Mouse (Mus musculus) telencephalon, adult 2 months (tissue): ENCODE data around the gene Ly6g.
"Not testable (repeated sequence)": the region's sequence is repeated elsewhere in the genome, so short reads cannot be mapped to it uniquely, and the experiment has no call there.

Experiments
- DNase-seq: peaks from one replicate; pipeline ENCODE4 v3.0.0-alpha.2; 2011; ENCODE audit warnings: low read depth, low spot score

Gene Ly6g

GRCm38 (mm10) chr15:75154940-75155339 is at the start of gene Ly6g:
Gene Ly6g, plus strand, starts transcription at chr15:75155240.
- no peak for DNase-seq

DNA sequence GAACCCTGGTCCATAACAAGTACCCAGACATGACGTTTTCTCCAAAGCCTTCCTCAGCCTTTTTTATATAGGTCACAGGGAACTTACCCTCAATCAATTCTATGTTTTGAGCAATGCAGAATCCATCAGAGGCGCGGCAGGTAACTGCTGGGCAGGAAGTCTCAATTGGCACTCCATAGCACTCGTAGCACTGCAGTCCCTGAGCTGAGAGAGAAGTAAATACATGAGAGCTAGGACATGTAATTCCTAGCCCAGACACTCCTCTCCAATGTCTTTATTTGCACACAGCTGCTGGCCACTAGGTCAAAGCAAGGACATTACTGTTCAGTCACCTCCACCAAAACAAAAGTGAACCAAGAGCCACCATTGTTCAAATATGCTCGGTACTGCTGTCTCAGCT is 44.6 kb upstream of the Ly6g start:
- not testable (repeated sequence) for DNase-seq

DNA sequence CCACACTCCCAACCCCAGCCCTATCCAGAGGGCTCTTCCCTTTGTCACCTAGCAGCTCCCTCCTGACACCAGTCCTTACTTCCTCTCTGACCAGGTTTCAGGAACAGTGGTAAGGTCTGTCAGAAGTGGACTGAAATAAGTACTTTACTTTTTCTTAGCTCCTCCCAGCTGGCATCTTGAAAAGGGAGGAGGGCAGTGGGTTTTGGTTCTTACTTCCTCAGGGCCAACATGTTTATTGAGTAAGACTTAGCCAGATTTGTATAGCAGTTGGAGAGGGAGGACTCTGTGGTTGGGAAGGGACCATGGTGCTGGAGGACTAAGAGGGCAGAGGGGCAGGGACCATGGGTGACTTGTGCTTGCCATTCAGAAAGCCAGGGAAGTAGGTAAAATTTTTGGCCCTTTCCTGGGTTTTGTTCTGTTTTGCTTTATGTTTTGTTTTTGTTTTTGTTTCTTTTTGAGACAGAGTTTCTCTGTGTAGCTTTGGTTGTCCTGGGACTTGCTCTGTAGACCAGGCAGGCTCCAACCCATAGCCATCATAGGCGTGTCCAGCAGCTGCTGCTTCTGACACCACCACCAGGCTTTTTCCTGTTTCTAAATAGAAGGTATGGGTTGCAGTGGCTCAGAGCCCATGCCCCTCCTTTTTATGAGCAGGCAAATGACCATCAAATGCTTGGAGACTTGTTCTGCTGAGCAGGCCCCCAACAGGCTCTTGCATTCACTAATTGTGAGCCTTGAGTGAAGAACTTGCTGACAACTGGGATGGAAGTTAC is 43.0 kb upstream of the Ly6g start, which contains the start of gene Ly6c2:
Gene Ly6c2, minus strand, starts transcription at position 110 of the 770 bp plus-strand sequence.
- DNase-seq: not testable (repeated sequence)

GRCm38 (mm10) chr15:75116525-75116924 is 38.5 kb upstream of the Ly6g start:
- no peak for DNase-seq

DNA sequence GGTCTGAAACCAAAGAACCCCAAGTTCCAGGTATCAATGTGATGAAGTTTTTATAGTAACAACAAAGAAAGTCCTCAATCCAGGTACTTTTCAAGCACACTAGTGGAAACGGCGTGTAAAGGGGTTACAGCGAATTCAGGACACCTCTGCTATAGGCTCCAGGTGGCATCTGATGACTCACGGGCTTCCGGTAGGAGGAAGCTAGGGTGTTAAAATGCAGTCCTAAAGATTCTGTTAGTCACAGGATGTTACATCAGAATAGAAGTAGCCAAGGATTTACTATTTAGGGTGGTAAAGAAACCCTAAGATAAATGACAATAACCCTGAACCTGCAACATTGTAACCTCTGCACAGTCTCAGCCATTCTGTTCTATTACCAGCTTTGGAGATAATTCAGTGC is 37.6 kb upstream of the Ly6g start:
- not testable (repeated sequence) for DNase-seq

DNA sequence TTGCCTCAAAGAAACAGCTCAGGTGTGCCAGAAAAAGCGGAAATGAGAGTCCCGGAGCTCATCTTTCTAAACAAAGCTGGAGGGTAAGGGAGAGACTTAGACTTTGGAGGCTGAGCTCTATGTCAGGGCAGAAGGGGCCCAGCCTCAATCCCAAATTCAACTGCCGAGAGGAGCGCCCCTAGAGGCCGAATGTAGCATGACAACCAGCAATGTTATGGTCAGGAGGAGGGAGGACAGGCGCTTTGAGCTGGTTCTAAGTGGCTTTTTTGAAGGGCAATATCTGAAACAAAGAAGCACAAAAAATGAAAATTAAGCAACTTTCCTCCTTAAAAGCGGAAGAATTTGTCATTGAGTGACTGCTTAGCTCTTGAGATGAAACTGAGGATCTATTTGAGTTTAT is 36.3 kb upstream of the Ly6g start:
- not testable (repeated sequence) for DNase-seq

DNA sequence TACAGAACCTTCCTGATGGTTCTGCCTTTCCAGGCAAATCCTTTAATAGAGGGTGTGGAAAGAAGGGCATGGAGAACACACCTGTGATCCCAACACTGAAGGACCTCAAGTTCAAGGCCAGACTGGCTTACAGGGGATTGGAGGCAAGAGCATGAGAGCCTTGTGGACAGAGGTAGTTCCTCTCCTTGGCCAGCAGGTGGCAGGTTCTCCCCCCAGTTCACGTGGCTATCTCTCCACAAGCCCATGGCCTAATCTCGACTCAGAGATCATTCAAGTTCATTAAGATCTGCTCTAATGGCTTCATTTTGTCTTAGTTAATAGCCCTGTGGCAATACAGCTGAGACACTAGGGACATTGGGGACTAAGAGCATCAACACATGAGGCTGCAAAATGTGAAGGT is 35.0 kb upstream of the Ly6g start:
- DNase-seq: no peak

GRCm38 (mm10) chr15:75132346-75132745 is 22.7 kb upstream of the Ly6g start:
- DNase-seq: not testable (repeated sequence)

GRCm38 (mm10) chr15:75135090-75135783 is 19.8 kb upstream of the Ly6g start:
- DNase-seq: not testable (repeated sequence)

DNA sequence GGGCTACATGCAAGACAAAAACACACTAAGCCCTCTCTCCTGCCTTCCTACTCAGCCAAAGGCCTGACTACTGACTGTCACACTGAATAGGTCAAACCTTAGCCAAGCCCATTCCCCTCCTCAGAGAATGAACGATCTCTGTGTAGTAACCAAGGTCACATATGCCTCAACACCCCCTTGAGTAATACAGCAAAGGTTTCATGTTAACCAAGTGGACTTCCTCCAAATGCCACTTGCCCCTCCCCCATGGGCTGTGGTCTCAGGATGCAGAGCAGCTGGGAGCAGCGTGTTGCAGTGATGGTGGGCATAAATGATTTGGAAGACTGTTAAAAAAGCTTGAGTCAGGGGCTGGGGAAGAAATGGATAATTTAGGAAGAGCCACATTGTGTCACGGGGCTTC is 17.3 kb upstream of the Ly6g start:
- not testable (repeated sequence) for DNase-seq

DNA sequence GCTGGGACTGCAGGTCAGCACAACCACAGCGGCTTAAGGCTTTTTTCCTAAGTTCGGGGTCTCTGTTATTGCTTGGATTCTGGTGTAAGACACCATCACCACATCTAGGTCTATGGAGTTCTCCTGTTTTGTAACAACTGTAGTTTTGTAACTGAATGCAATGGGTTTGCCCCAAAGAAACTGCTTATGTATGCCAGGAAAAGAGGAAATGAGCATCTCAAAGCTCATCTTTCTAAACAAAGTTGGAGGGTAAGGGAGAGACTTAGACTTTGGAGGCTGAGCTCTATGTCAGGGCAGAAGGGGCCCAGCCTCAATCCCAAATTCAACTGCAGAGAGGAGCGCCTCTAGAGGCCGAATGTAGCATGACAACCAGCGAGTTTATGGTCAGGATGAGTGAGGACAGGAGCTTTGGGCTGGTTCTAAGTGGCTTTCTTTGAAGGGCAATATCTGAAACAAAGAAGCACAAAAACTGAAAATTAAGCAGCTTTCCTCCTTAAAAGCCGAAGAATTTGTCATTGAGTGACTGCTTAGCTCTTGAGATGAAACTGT is 13.2 kb upstream of the Ly6g start:
- not testable (repeated sequence) for DNase-seq

GRCm38 (mm10) chr15:75143735-75144134 is 11.3 kb upstream of the Ly6g start:
- DNase-seq: no peak

GRCm38 (mm10) chr15:75153087-75153486 is 2.0 kb upstream of the Ly6g start:
- no peak for DNase-seq

DNA sequence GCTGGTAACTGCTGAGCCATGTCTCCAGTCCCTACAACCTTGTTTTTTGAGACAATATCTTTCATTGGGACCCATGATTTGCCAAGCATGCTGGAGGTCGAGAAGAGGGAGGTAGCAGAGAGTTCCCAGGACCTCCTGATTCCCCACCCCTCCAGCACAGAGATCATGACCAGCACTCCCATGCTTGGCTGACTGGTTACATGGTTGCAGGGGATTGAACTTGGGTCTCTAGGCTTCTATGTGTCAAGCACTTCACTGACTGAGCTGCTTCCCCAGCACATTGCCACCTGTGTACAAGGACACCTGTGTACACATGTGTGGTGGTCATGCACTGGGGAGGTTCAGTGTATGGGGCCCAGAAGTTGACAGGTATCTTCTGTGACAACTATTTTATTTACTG is 2.6 kb downstream of the Ly6g start:
- no peak for DNase-seq

- DNase-seq: peak; percentile 6
These were observed 20.5 kb downstream of the Ly6g start for GRCm38 (mm10) chr15:75175506-75175905.

DNA sequence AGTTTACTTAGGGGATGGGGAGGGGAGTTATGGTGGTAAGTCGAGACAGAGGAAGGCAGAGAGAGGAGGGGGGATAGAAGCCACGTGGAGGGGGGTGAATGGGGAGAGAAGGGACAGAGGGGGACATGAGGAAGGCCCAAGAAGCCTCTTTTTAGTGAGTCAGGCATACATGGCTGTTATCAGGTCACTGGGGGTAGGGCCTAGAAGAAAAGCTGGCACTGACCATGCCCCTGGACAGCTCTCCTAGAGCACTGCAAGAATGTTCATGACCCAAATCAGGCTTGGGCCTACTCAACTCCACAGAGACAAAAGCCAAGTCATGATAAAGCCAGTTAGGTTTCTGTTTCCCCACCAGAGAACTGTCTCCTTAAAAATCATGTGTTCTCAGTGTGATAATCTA is 31.3 kb downstream of the Ly6g start:
- DNase-seq: no peak

GRCm38 (mm10) chr15:75189116-75189515 is 34.1 kb downstream of the Ly6g start:
- no peak for DNase-seq

- not testable (repeated sequence) for DNase-seq
These were observed 35.5 kb downstream of the Ly6g start for GRCm38 (mm10) chr15:75190560-75190959.
